Comparison of ENCODE assay signal across 1 mouse cellular context in genomic region chrX:169047595-169047994, GRCm38 (mm10).
TF ChIP-seq lines count a peak whose summit lies in the region.

No protein-coding gene starts in this region.

TF ChIP-seq in MEL, 35 proteins besides CTCF, POLR2A, EP300 and RAD21 (continued from another document):
- TF ChIP-seq JUND (IDR thresholded peaks at IDR 0.05; ENCODE audit: low read depth, low read length) (no peak; the same call in 1 of the 2 replicates), TAL1 (IDR thresholded peaks at IDR 0.05; ENCODE audit: low read length) (peak; percentile 93), MYB (IDR thresholded peaks at IDR 0.05; ENCODE audit: low read depth, low read length) (peak; percentile 85), SIN3A (IDR thresholded peaks at IDR 0.05; ENCODE audit: low read length) (peak; percentile 95), ZKSCAN1 (IDR thresholded peaks at IDR 0.05; ENCODE audit: low read depth, low read length) (no peak)
